Mouse (Mus musculus) adrenal gland, postnatal 10 days (tissue): ENCODE measurements around the gene Bclaf1. TPM values are rescaled to one million over a fixed set of nuclear protein-coding genes. Genes with fewer than 3 reads are reported as not detected.

ENCODE experiments used
- DNase-seq: peaks from one replicate; pipeline ENCODE4 v3.0.0; 2021; ENCODE audit warnings: mixed read lengths
- total RNA-seq, 2 experiments: library from RNA; stranded (reverse); gene quantifications; 2 replicates each; pipeline ENCODE4 v1.2.3; 2021

Bclaf1 gene
- total RNA-seq, 2 experiments from 2014 or later: 103 to 119 TPM

- no peak for DNase-seq
These were observed 2.5 kb downstream of the Bclaf1 start for GRCm38 (mm10) chr10:20314797-20315196.

GRCm38 (mm10) chr10:20317466-20317865 lies 5.2 kb downstream of the Bclaf1 start:
- no peak for DNase-seq

GRCm38 (mm10) chr10:20326226-20326625 lies 14.0 kb downstream of the Bclaf1 start:
- DNase-seq: no peak

- no peak for DNase-seq
These were observed 19.0 kb downstream of the Bclaf1 start for GRCm38 (mm10) chr10:20331262-20331661.

GRCm38 (mm10) chr10:20337872-20338271 lies 25.6 kb downstream of the Bclaf1 start:
- DNase-seq: no peak

- peak; percentile 49 for DNase-seq
These were observed 33.5 kb downstream of the Bclaf1 start for GRCm38 (mm10) chr10:20345736-20346135.

- DNase-seq: peak; percentile 95
These were observed 35.3 kb downstream of the Bclaf1 start, which contains the start of gene Mtfr2 for GRCm38 (mm10) chr10:20347285-20348214. Gene Mtfr2 (plus strand): TSS chr10:20347770.

- DNase-seq: no peak
These were observed 36.6 kb downstream of the Bclaf1 start for GRCm38 (mm10) chr10:20348894-20349293.

GRCm38 (mm10) chr10:20361542-20362449 lies 49.5 kb downstream of the Bclaf1 start:
- no peak for DNase-seq

- DNase-seq: no peak
These were observed 50.3 kb downstream of the Bclaf1 start for GRCm38 (mm10) chr10:20362450-20363118.

- DNase-seq: no peak
These were observed 59.8 kb downstream of the Bclaf1 start for GRCm38 (mm10) chr10:20372046-20372445.

GRCm38 (mm10) chr10:20377621-20378020 lies 65.4 kb downstream of the Bclaf1 start:
- no peak for DNase-seq

GRCm38 (mm10) chr10:20379071-20379735 lies 66.9 kb downstream of the Bclaf1 start:
- peak; percentile 20 for DNase-seq

GRCm38 (mm10) chr10:20380798-20381197 lies 68.5 kb downstream of the Bclaf1 start:
- DNase-seq: no peak

- DNase-seq: no peak
These were observed 69.1 kb downstream of the Bclaf1 start for GRCm38 (mm10) chr10:20381352-20381751.

GRCm38 (mm10) chr10:20382807-20383419 lies 70.6 kb downstream of the Bclaf1 start:
- no peak for DNase-seq

GRCm38 (mm10) chr10:20390568-20390967 lies 78.3 kb downstream of the Bclaf1 start:
- no peak for DNase-seq
